Mouse (Mus musculus) 3134 (cell line): ENCODE results near the gene Cbl.

Source experiments
- DNase-seq: peaks from one replicate; pipeline ENCODE4 v3.0.0-alpha.2; 2011; ENCODE audit warnings: low spot score; ENCODE audit not compliant: insufficient read length; ENCODE audit errors: extremely low read depth

Cbl gene

GRCm38 (mm10) chr9:44191166-44191565, 42.7 kb downstream of the Cbl start:
- DNase-seq = no peak

GRCm38 (mm10) chr9:44188223-44188622, 45.6 kb downstream of the Cbl start:
- DNase-seq = no peak

- no peak for DNase-seq
Measured at GRCm38 (mm10) chr9:44182260-44182659, 51.6 kb downstream of the Cbl start.

- no peak for DNase-seq
Measured at GRCm38 (mm10) chr9:44181537-44181936, 52.3 kb downstream of the Cbl start.

GRCm38 (mm10) chr9:44178811-44179210, 55.0 kb downstream of the Cbl start:
- DNase-seq = no peak

GRCm38 (mm10) chr9:44178389-44178788, 55.5 kb downstream of the Cbl start:
- no peak for DNase-seq

- no peak for DNase-seq
Measured at GRCm38 (mm10) chr9:44177405-44177804, 56.4 kb downstream of the Cbl start.

GRCm38 (mm10) chr9:44175957-44176356, 57.9 kb downstream of the Cbl start:
- DNase-seq = no peak

- no peak for DNase-seq
Measured at GRCm38 (mm10) chr9:44175556-44175955, 58.3 kb downstream of the Cbl start.

GRCm38 (mm10) chr9:44170691-44171151, 63.1 kb downstream of the Cbl start:
- no peak for DNase-seq

- no peak for DNase-seq
Measured at GRCm38 (mm10) chr9:44168931-44169330, 64.9 kb downstream of the Cbl start.

GRCm38 (mm10) chr9:44159886-44160285, 74.0 kb downstream of the Cbl start:
- no peak for DNase-seq

- DNase-seq = no peak
Measured at GRCm38 (mm10) chr9:44147290-44147689, 86.6 kb downstream of the Cbl start.

GRCm38 (mm10) chr9:44144718-44145060, 89.2 kb downstream of the Cbl start:
- no peak for DNase-seq

- no peak for DNase-seq
Measured at GRCm38 (mm10) chr9:44144023-44144717, 89.7 kb downstream of the Cbl start.

- no peak for DNase-seq
Measured at GRCm38 (mm10) chr9:44143421-44143820, 90.4 kb downstream of the Cbl start.

- DNase-seq = no peak
Measured at GRCm38 (mm10) chr9:44141951-44142350, 91.9 kb downstream of the Cbl start.

- no peak for DNase-seq
Measured at GRCm38 (mm10) chr9:44137846-44138245, 96.0 kb downstream of the Cbl start.

GRCm38 (mm10) chr9:44135731-44136411, 98.0 kb downstream of the Cbl start:
- DNase-seq = no peak

GRCm38 (mm10) chr9:44134851-44135730, 98.8 kb downstream of the Cbl start:
- DNase-seq = peak; percentile 62

GRCm38 (mm10) chr9:44134101-44134850, 99.6 kb downstream of the Cbl start, which contains the start of gene Mcam:
Gene Mcam, plus strand, starts transcription at chr9:44134469.
- peak; percentile 70 for DNase-seq
